Mouse (Mus musculus): ENCODE results near the gene Angptl6.

DNA sequence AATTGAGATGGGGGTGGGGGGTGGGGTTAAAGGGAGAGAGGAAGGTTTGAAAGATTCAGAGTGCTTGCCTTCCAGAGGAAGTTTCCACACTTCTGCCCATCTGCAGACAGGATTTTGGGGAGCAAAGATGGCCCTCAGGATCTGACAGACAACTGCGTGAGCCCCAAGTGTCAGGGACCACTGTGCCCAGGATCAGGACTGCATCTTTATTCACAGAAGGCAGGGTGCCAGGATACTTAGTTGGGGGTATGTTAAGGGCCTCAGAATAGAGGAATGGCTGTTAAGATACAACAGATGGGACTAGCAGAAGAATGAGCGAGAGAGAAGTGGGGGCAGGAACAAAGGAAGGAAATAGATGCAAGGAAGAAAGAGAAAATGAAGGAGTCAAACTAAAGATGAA is 7.0 kb upstream of the Angptl6 start:
- TF ChIP-seq CTCF (IDR thresholded peaks at IDR 0.05; ENCODE audit: extremely low read depth, insufficient read depth, insufficient read length, insufficient replicate concordance) (no peak), POLR2A (IDR thresholded peaks at IDR 0.05; ENCODE audit: low read depth, low read length) (no peak)
